Mouse (Mus musculus) heart, adult 2 months (tissue): ENCODE data around the gene Cd69. TPM values are rescaled to one million over a fixed set of nuclear protein-coding genes. Genes with fewer than 3 reads are reported as not detected.

ENCODE experiments used
- DNase-seq, 2 experiments: peaks; one replicate each; pipeline ENCODE4 v3.0.0; 2021
- H3K27ac ChIP-seq: fragments of 200-600 bp; 2 replicates; pipeline ENCODE4 v1.8.1; 2022
- H3K27me3 ChIP-seq: fragments of 200-500 bp; 2 replicates; pipeline ENCODE4 v1.6.1; 2012; ENCODE audit warnings: mild to moderate bottlenecking, low read length, inconsistent platforms, mixed read lengths; ENCODE audit not compliant: control insufficient read depth, insufficient read depth
- H3K36me3 ChIP-seq: fragments of 200-500 bp; 2 replicates; pipeline ENCODE4 v1.6.1; 2012; ENCODE audit warnings: low read length, inconsistent platforms; ENCODE audit not compliant: control insufficient read depth, insufficient read depth
- H3K4me1 ChIP-seq: fragments of 200-500 bp; 2 replicates; pipeline ENCODE4 v1.6.1; 2011; ENCODE audit warnings: low read length; ENCODE audit not compliant: control insufficient read depth, insufficient read depth
- H3K4me3 ChIP-seq: fragments of 200-600 bp; 2 replicates; pipeline ENCODE4 v1.8.1; 2022
- H3K79me2 ChIP-seq: fragments of 200-500 bp; replicated peaks from 2 replicates; pipeline ENCODE4 v1.6.1; 2012; ENCODE audit warnings: mild to moderate bottlenecking, inconsistent platforms, low read length, moderate library complexity, mixed read lengths; ENCODE audit not compliant: control insufficient read depth, insufficient read depth
- H3K9ac ChIP-seq: fragments of 200-500 bp; 2 replicates; pipeline ENCODE4 v1.6.1; 2012; ENCODE audit warnings: low read depth, mild to moderate bottlenecking, control low read depth, inconsistent platforms, low read length, mixed read lengths
- CTCF ChIP-seq: fragments of 200-600 bp; IDR thresholded peaks from 2 replicates; pipeline ENCODE4 v1.8.1; 2022; ENCODE audit warnings: antibody characterized with exemption, mild to moderate bottlenecking, moderate library complexity
- EP300 ChIP-seq: fragments of 200-500 bp; IDR thresholded peaks from 2 replicates; pipeline ENCODE4 v1.6.1; 2011; ENCODE audit warnings: low read depth, low read length, control low read depth; ENCODE audit not compliant: insufficient read depth
- POLR2A ChIP-seq: fragments of 200-500 bp; IDR thresholded peaks from 2 replicates; pipeline ENCODE4 v1.6.1; 2011; ENCODE audit warnings: mild to moderate bottlenecking, low read depth, low read length, control low read depth; ENCODE audit not compliant: insufficient read depth
- WGBS: fragments of 180-500 bp; shearing (Covaris S2); methylation state at CpG from one replicate; pipeline ENCODE4 v1.1.7; 2018; 5-methylcytosine and 5-hydroxymethylcytosine counted together
- intact Hi-C: fragments of 180-260 bp; cut with DNase I; formaldehyde crosslinking; loops from one replicate; pipeline ENCODE4 v1.15.1; 2025
- polyA plus RNA-seq: library from polyadenylated mRNA; depleted of rRNA; stranded (reverse); fragments of >200 nt; gene quantifications from 2 replicates; pipeline ENCODE4 v1.2.3, GENCODE M21; 2012
- total RNA-seq, 2 experiments: library from RNA; stranded (reverse); gene quantifications; 2 replicates each; pipeline ENCODE4 v1.2.3; 2021

Cd69 gene
- total and polyA plus RNA-seq, 3 experiments, result 0.26 to 0.49 (median 0.48) TPM

DNA sequence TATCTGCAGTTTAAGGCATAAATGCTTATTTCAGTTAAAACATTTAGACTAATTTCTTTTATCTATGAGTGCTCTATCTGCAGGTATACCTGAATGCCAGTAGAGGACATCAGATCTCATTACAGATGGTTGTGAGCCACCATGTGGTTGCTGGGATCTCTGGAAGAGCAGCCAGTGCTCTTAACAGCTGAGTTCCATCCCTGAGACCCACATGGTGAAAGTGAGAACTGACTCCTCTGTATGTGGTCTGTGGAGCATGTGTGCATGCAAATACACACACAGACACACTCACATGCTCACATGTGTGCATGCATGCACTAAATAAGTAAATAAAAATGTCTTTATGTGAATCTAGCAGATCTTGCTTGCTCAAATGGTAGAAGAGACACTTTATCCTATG is 29.4 kb downstream of the Cd69 start:
- peak; percentile 44 for TF ChIP-seq CTCF
- TF ChIP-seq POLR2A, result no peak
- no peak for TF ChIP-seq EP300
- Histone ChIP-seq H3K4me1 (no peaks in the 10 kb centered on the region), H3K9ac (no peak overlapping the region), H3K27me3 (no peaks in the 10 kb centered on the region), H3K4me3 (no peak overlapping the region), H3K79me2 (no peaks in the 10 kb centered on the region), H3K27ac (no peak overlapping the region), H3K36me3 (no peaks in the 10 kb centered on the region)
- intact Hi-C loops, result no loop called here
- DNase-seq, result no peak

GRCm38 (mm10) chr6:129241907-129242306 is 33.3 kb downstream of the Cd69 start:
- no peak for DNase-seq

DNA sequence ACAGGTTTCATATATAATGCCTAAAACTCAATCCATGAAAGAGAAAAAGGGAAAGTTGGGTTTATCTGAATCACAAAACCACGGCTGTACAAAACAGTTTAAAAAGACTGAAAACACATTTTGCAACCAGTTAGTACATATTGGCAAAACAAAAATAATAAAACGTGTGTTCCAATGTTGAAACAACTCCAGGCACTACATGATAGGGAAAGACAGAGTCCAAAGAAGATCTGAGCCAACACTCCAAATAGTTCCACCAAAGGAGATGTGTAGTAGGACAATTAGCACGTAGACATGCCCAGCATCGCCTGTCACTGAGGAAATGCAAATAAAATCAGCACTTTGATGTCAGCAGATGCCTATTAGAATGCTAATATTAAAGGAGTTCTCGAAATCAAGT is 33.8 kb downstream of the Cd69 start:
- no peak for DNase-seq
- H3K27me3 ChIP-seq, result no peaks in the 10 kb centered on the region
- peaks cover 2% of the 10 kb centered on the region; the same call in 1 of the 2 replicates for H3K4me1 ChIP-seq
- 55% methylated on average over 5 of the region's 5 CpGs for WGBS
- H3K4me3 ChIP-seq, result no peak overlapping the region
- peaks cover 3% of the 10 kb centered on the region; the same call in 1 of the 2 replicates for H3K36me3 ChIP-seq
- H3K9ac ChIP-seq, result no peak overlapping the region
- TF ChIP-seq CTCF, result no peak
- no peak for TF ChIP-seq EP300
- TF ChIP-seq POLR2A, result no peak
- no peak overlapping the region for H3K27ac ChIP-seq
- intact Hi-C loops, result no loop called here
- no peaks in the 10 kb centered on the region for H3K79me2 ChIP-seq

More at GRCm38 (mm10) chr6:129241907-129242306, 33.3 kb downstream of the Cd69 start:
- Histone ChIP-seq H3K79me2 (no peaks in the 10 kb centered on the region), H3K27ac (no peak overlapping the region), H3K4me1 (peaks cover 2% of the 10 kb centered on the region; the same call in 1 of the 2 replicates), H3K36me3 (peaks cover 2% of the 10 kb centered on the region; the same call in 1 of the 2 replicates), H3K9ac (no peak overlapping the region), H3K4me3 (no peak overlapping the region), H3K27me3 (no peaks in the 10 kb centered on the region)
- TF ChIP-seq CTCF (peak; percentile 79), EP300 (no peak)
- WGBS, result 46% methylated on average over 6 of the region's 6 CpGs
- intact Hi-C loops, result no loop called here

DNA sequence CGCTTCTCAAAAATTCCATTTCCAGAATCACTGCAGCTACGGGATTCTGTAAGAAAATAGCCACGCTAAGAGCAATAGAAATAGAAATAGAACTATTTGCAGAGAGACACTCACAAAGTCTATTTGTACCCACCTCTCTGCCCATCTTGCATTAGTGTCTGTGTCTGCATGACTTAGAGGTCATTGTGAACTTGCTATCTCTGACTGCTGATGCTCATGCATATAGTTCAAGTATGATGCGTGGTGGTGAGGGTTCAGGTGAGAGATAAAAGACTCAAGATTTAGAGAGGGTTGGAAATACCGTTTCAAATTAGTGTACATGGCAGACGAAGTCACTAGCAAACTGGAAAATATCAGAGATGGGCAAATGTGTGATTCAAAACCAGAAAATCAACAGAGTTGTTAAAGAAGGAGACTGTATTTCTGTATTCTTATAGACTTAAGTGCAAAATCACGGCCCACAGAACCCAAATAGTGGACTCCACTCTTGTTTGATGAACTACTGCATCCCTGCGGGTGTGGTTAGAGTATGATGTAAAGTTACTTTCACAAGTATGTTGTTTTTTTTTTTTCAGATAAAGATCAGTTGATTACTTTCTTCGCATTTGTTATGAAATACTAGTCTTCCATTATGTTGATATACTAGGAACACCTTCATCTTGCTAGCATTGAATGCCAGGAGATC is 35.5 kb downstream of the Cd69 start:
- no peak for DNase-seq
- H3K36me3 ChIP-seq, result peaks cover 11% of the 10 kb centered on the region; the same call in 1 of the 2 replicates
- no peak overlapping the region for H3K9ac ChIP-seq
- peaks cover 11% of the 10 kb centered on the region for H3K4me1 ChIP-seq
- TF ChIP-seq EP300, result no peak
- TF ChIP-seq CTCF, result no peak
- no peak for TF ChIP-seq POLR2A
- 87% methylated on average over 9 of the region's 9 CpGs for WGBS
- intact Hi-C loops, result no loop called here
- no peak overlapping the region for H3K27ac ChIP-seq
- H3K27me3 ChIP-seq, result no peaks in the 10 kb centered on the region
- no peak overlapping the region for H3K4me3 ChIP-seq
- no peaks in the 10 kb centered on the region for H3K79me2 ChIP-seq

- H3K79me2 ChIP-seq, result no peaks in the 10 kb centered on the region; the same call in 1 of the 2 replicates
- peak overlapping the region; percentile 96 for H3K27ac ChIP-seq
- WGBS, result 10% methylated on average over 14 of the region's 14 CpGs
- no peaks in the 10 kb centered on the region for H3K27me3 ChIP-seq
- peaks cover 17% of the 10 kb centered on the region; the same call in 1 of the 2 replicates for H3K36me3 ChIP-seq
- intact Hi-C loops, result loop anchor here (1.0 kb wide), 1 partner anchor 143 kb away; no protein-coding TSS in a partner anchor
- peak; percentile 78 for DNase-seq
- peak overlapping the region; percentile 82 for H3K9ac ChIP-seq
- peak overlapping the region; percentile 66 for H3K4me3 ChIP-seq
- TF ChIP-seq EP300, result no peak
- no peak for TF ChIP-seq CTCF
- no peak for TF ChIP-seq POLR2A
- peaks cover 20% of the 10 kb centered on the region for H3K4me1 ChIP-seq
These were observed 36.8 kb downstream of the Cd69 start for GRCm38 (mm10) chr6:129238275-129239038.
